Mouse (Mus musculus): ENCODE data around the gene Cpsf4l. TPM values are rescaled to one million over a fixed set of nuclear protein-coding genes. Genes with fewer than 3 reads are reported as not detected.

The Cpsf4l gene
- polyA plus RNA-seq, 1 experiment from 2014 or later: 0.31 TPM

DNA sequence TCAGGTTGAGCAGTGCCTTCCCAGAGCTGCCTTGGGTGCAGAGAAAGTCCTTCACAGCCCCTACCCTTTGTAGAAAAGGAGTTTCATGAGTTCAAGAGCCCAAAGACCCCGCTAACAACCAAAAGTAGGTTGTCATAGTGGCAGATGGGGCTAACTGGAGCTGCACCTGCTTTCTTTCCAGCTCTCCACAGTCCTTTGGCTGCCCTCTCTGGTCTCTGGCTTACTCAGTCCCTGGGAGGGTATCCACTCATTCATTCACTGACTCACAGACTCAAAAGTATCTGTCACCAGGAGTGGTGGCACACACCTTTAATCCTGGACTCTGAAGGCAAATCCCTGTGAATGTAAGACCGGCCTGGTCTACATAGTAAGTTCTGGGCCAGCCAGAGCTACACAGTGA is 6.3 kb upstream of the Cpsf4l start:
- no peak overlapping the region for H3K9ac ChIP-seq
- no peak for ATAC-seq
- H3K9me3 ChIP-seq (replicated peaks): no peaks in the 10 kb centered on the region
- H3K27ac ChIP-seq: no peak overlapping the region
- WGBS: 95% methylated on average over 2 of the region's 2 CpGs
- no peaks in the 10 kb centered on the region for H3K4me1 ChIP-seq
- no peaks in the 10 kb centered on the region for H3K27me3 ChIP-seq
- no peaks in the 10 kb centered on the region for H3K36me3 ChIP-seq (ENCODE audit: poor library complexity, severe bottlenecking)
- H3K4me3 ChIP-seq: no peak overlapping the region
- no peak overlapping the region for H3K4me2 ChIP-seq

DNA sequence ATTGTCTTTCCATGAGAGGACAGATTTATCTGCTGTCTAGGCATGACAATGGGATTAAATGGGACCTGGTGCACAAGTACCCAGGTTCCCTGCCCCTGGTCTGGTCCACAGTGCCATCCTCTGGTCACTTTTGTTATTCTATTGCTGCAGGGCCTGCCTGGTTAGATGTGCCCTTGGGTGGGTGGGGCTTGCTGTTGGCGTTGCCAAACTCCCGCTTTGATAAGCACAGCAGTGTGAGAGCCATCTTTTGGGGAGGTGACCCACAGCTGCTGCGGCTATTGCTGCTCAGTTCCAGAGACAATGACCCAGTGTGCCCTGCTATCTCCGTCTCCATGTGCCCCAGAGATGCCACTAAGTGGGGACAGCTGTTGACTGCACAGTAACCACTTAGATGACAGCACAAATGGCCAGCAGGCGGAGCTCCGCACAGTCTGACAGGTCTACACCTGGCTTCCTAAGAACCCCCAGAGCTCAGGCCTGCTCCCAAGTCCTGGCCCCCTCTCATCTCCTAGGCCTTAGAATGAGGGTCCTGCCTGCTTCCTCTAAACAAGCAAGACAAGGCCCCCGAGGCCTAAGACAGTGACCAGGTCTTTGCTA is 5.4 kb upstream of the Cpsf4l start:
- Histone ChIP-seq H3K27ac (no peak overlapping the region), H3K4me3 (no peak overlapping the region), H3K4me2 (no peak overlapping the region), H3K4me1 (peaks cover 7% of the 10 kb centered on the region), H3K36me3 (ENCODE audit: poor library complexity, severe bottlenecking) (no peaks in the 10 kb centered on the region), H3K9ac (no peak overlapping the region), H3K27me3 (no peaks in the 10 kb centered on the region), H3K9me3 (replicated peaks) (no peaks in the 10 kb centered on the region)
- 0 out of 2 replicates have a peak, but pooled peaks have one; percentile 38 for ATAC-seq
- WGBS: 76% methylated on average over 7 of the region's 7 CpGs

DNA sequence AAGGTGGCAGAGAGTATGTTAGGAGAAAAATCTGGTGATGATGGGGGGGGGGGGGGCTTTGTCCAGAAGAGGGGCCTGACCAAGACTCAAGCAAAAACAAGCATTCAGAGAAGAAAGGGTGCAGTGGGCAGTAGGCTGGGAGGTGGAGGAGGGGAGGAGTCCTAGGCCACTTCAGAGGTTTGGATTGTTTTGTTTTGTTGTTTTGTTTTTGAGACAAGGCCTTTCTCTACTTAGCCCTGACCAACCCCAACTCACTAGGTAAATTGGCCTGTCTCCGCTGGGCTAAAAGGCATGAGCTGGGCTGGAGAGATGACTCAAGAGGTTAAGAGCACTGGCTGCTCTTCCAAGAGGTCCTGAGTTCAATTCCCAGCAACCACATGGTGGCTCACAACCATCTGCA is 1.2 kb upstream of the Cpsf4l start:
- Histone ChIP-seq H3K9ac (no peak overlapping the region), H3K4me2 (no peak overlapping the region)

DNA sequence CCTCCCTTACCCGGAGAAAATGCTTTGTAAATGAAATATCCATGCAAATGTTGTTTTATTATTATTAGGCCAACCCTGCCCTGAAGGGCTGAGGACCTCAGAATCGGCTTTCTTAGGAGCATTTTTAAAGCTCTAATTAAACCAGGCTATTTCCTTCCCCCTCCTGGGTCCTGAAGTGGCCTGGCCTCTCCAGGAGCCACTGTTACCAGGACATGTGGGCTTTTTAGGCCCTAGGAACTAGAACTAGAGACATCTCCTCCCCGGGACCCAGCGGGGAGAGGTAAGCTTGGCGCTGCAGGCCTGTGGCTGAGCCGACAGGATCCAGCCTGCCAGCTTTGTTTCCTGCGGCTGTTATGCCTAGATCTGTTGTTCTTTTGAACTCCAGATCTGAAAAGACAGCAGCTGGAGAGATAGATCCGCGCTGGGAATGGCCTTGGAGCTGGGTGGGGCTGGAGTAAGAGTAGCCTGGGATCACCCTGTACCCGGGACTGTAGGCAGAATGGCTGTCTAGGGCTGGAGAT is 500 bp upstream of the Cpsf4l start:
- WGBS: 2% methylated on average over 10 of the region's 10 CpGs
- H3K4me1 ChIP-seq: peaks cover 21% of the 10 kb centered on the region
- peak overlapping the region; percentile 54 for H3K27ac ChIP-seq
- no peak overlapping the region for H3K4me3 ChIP-seq
- H3K9ac ChIP-seq: peak overlapping the region; percentile 60
- peak; percentile 45 for ATAC-seq
- peak overlapping the region; percentile 29 for H3K4me2 ChIP-seq
- no peaks in the 10 kb centered on the region for H3K9me3 ChIP-seq (replicated peaks)
- peaks cover 15% of the 10 kb centered on the region for H3K36me3 ChIP-seq (ENCODE audit: poor library complexity, severe bottlenecking)
- H3K27me3 ChIP-seq: peaks cover 13% of the 10 kb centered on the region

More for the DNA sequence above, 1.2 kb upstream of the Cpsf4l start:
- Histone ChIP-seq H3K36me3 (ENCODE audit: poor library complexity, severe bottlenecking) (peaks cover 15% of the 10 kb centered on the region), H3K27ac (no peak overlapping the region), H3K4me3 (no peak overlapping the region), H3K9me3 (replicated peaks) (no peaks in the 10 kb centered on the region), H3K27me3 (peaks cover 13% of the 10 kb centered on the region), H3K4me1 (peaks cover 21% of the 10 kb centered on the region)
- WGBS: 38% methylated on average over 1 of the region's 1 CpGs
- no peak for ATAC-seq

DNA sequence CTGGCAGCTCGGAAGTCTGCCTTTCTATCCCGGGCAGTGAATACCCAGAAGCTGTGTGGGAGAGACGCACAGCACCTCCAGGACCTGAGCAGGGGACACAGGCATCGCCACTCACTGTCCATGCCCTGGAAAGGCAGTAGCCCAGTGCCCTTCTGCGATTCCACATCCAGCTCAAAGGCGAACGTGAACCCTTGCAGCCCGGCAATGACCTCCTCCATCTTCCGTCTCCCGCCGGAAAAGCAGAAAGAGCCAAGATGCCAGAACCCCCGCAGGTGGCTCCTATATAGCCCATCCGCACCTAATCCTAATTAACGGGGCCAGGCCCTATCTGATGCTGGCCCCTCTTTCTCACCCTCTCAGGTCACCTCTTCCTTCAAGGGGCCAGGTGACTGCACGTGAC is 545 bp downstream of the Cpsf4l start:
- Histone ChIP-seq H3K9ac (peak overlapping the region; percentile 60), H3K27me3 (peaks cover 13% of the 10 kb centered on the region), H3K4me2 (no peak overlapping the region), H3K36me3 (ENCODE audit: poor library complexity, severe bottlenecking) (peaks cover 15% of the 10 kb centered on the region), H3K4me3 (no peak overlapping the region), H3K4me1 (peaks cover 21% of the 10 kb centered on the region), H3K27ac (no peak overlapping the region), H3K9me3 (replicated peaks) (no peaks in the 10 kb centered on the region)
- 9% methylated on average over 15 of the region's 15 CpGs for WGBS
- no peak for ATAC-seq

DNA sequence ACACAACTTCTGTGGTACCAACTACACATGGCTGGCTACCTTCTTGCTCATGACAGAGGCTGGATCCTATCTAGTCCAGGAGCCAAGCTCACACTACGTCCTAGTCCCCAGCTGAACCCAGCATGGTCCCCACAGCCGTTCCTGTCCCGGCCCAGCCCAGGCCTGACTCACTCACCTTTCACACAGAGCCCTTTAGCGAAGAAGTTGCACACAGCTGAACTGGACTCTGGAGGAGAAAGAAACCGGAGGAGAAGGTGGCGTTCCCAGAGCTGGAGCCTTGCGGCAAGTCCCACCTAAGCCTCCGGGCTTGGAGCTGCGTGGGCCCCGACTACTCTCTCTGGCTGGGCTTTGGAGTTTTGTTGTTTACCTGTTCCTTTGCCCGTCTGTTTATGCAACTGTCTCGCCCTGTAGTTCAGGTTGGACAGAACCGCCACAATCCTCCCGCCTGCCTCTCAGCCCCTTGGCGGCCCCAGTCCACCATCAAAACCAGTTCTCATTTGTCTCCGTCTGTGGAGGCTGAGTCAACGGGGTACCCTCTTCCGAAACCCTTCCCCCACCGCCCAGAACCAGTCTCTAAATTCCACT is 1.1 kb downstream of the Cpsf4l start:
- WGBS: 50% methylated on average over 19 of the region's 19 CpGs
- peaks cover 24% of the 10 kb centered on the region for H3K4me1 ChIP-seq
- H3K36me3 ChIP-seq (ENCODE audit: poor library complexity, severe bottlenecking): peaks cover 15% of the 10 kb centered on the region
- H3K27ac ChIP-seq: no peak overlapping the region
- H3K9me3 ChIP-seq (replicated peaks): no peaks in the 10 kb centered on the region
- H3K27me3 ChIP-seq: peaks cover 13% of the 10 kb centered on the region
- ATAC-seq: no peak
- 0 out of 2 replicates have a peak overlapping the region, but pooled peaks have one; percentile 60 for H3K9ac ChIP-seq
- H3K4me3 ChIP-seq: no peak overlapping the region
- H3K4me2 ChIP-seq: no peak overlapping the region

DNA sequence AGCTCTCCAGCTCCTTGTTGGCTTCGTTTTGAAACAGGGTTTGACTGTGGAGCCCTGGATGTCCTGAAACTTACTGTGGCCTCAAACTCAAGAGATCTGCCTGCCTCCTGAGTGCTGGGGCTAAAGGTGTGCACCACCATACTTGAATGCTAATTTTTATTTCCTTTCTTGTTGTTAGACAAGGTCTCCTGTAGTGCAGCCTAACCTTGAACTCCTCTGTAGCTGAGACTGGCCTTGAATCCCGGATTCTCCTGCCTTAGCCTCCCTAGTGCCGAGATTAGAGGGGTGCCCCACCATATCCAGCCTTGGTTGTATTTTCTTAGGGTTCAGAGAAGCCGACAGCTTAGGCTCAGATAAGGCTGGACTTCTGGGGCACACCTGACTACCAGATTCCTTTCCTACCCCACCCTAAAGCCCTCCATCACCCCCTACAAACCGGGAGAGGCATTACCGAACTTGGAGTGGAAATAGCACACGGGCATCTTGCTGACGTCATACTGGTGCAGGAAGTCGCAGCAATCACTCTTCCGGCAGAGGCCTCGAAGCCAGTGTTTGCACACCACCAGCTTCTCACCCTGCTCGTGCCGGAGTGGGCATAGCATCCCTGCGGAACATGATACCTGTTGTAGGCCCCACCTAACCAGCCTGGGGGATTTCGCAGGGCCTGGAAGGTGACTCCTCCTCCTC is 3.7 kb downstream of the Cpsf4l start:
- ATAC-seq: no peak
- Histone ChIP-seq H3K9me3 (replicated peaks) (no peaks in the 10 kb centered on the region), H3K27me3 (peaks cover 13% of the 10 kb centered on the region), H3K4me2 (no peak overlapping the region), H3K4me1 (peaks cover 24% of the 10 kb centered on the region), H3K27ac (no peak overlapping the region), H3K36me3 (ENCODE audit: poor library complexity, severe bottlenecking) (peaks cover 15% of the 10 kb centered on the region), H3K9ac (no peak overlapping the region), H3K4me3 (no peak overlapping the region)
- 87% methylated on average over 15 of the region's 15 CpGs for WGBS

DNA sequence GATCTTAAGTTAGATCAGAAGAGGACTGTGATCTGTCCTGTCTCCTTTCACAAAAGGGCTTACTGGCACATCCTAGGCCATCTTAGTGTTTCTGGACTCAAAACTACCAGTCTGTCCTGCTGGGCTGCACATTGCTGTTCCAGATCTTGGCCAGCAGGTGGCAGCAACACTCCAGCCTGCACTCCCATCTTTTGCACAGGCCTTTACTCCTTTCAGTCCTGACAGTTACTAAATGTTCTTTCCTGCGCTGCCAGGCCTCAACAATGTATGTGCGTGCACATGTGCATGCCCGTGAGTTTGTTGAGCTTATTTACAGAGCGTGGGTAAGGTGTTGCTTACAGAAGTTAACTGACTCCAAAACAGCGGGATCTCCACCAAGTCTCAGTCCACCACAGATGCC is 6.1 kb downstream of the Cpsf4l start:
- H3K36me3 ChIP-seq (ENCODE audit: poor library complexity, severe bottlenecking): peaks cover 31% of the 10 kb centered on the region
- H3K9ac ChIP-seq: no peak overlapping the region
- WGBS: 38% methylated on average over 5 of the region's 5 CpGs

DNA sequence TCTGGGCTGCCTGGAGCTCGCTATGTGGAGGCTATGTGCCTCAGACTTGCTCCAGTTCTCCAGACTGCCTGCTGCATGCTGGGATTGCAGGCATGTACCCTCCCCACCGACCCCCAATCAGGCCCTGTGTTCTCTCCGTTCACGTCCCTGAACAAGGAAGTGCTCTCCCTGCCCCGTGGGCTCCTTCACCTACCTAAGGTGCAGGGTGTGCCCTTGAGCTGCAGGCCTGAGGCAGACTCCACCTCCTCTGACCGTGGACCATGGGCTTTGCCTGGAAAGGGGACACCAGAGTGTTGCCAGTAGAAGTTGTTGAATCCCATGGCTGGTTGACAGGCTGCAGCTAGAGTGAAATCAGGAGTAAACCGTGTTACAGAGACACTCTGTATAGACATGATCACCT is 10.2 kb downstream of the Cpsf4l start:
- H3K27ac ChIP-seq: no peak overlapping the region
- no peak for ATAC-seq
- H3K27me3 ChIP-seq: no peaks in the 10 kb centered on the region
- no peak overlapping the region for H3K4me3 ChIP-seq
- WGBS: 93% methylated on average over 7 of the region's 7 CpGs
- peaks cover 3% of the 10 kb centered on the region; the same call in 1 of the 2 replicates for H3K4me1 ChIP-seq
- H3K9me3 ChIP-seq (replicated peaks): no peaks in the 10 kb centered on the region
- peaks cover 54% of the 10 kb centered on the region for H3K36me3 ChIP-seq (ENCODE audit: poor library complexity, severe bottlenecking)
- no peak overlapping the region for H3K9ac ChIP-seq
- H3K4me2 ChIP-seq: no peak overlapping the region

More for the DNA sequence above, 6.1 kb downstream of the Cpsf4l start:
- Histone ChIP-seq H3K27me3 (peaks cover 5% of the 10 kb centered on the region; the same call in 1 of the 2 replicates), H3K4me3 (no peak overlapping the region), H3K27ac (no peak overlapping the region), H3K4me2 (no peak overlapping the region), H3K4me1 (peaks cover 3% of the 10 kb centered on the region; the same call in 1 of the 2 replicates), H3K9me3 (replicated peaks) (no peaks in the 10 kb centered on the region)
- peak; percentile 69 for ATAC-seq

DNA sequence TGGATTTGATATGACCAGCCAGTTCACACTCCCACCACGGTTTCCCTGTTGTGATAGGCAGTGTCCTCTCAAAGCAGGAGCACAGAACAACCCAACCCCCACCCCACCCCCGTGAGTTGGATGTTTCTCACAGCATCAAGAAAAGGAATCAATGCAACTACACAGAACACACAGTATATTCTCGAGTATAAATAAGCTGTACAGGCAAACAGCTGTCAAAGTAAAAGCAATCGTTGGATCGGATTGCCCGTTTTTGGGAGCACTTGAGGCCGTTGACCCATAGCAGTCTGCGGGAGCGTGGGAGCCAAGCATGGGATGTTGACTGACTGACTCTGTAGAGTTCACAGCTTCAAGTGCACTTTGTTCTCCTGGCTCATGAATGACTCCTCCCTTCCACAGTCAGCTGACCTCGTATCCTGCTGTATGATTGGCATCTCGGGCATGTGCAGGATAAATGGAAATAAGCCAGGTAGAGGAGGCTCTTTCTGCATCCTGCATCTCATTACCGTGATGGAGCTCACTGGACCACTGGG is 11.7 kb downstream of the Cpsf4l start:
- Histone ChIP-seq H3K9me3 (replicated peaks) (no peaks in the 10 kb centered on the region), H3K9ac (no peak overlapping the region), H3K27me3 (no peaks in the 10 kb centered on the region), H3K4me2 (no peak overlapping the region), H3K36me3 (ENCODE audit: poor library complexity, severe bottlenecking) (peaks cover 70% of the 10 kb centered on the region), H3K27ac (no peak overlapping the region), H3K4me1 (no peaks in the 10 kb centered on the region), H3K4me3 (no peak overlapping the region)
- no peak for ATAC-seq
- 78% methylated on average over 12 of the region's 12 CpGs for WGBS

DNA sequence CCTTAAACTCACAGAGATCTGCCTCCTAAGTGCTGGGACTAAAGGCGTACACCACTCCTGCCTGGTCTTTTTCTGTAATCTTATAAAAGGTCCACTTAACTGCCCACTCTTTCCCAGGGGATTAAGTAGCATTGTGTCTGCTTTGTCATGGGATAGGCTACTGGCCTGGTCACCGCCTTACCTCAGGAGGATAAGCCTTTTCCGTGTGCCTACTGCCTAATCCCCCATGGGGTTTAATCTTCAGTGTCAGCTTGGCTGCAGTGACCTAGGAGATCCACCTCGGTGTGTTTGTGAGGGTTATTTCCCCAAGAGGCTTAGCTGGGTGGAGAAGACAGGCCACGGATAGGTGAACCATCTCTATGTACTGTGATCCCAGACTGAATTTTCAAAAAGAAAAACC is 12.2 kb downstream of the Cpsf4l start:
- no peaks in the 10 kb centered on the region for H3K4me1 ChIP-seq
- H3K27ac ChIP-seq: no peak overlapping the region
- H3K4me3 ChIP-seq: no peak overlapping the region
- H3K4me2 ChIP-seq: no peak overlapping the region
- ATAC-seq: no peak
- no peaks in the 10 kb centered on the region for H3K9me3 ChIP-seq (replicated peaks)
- no peaks in the 10 kb centered on the region for H3K27me3 ChIP-seq
- H3K9ac ChIP-seq: no peak overlapping the region
- WGBS: 32% methylated on average over 5 of the region's 5 CpGs
- H3K36me3 ChIP-seq (ENCODE audit: poor library complexity, severe bottlenecking): peaks cover 75% of the 10 kb centered on the region

DNA sequence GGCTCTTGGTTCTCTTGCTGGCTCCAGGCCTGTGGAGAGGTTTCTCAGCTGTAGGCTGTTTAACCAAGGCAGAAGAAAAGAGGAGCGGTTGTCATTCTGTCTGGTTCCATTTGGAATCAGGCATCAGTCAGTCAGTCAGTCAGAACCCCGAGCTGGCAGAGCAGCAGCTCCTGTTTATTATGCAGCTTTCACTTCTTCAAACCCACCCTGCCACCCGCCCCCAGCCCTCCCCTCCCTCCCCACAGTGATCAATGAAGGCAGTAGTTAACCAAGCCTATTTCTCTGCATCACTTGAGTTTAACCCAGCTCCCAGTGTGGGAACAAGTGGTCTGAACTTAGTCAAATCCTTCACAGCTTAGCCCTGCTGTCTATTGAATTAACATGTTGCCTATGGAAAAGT is 18.0 kb downstream of the Cpsf4l start:
- Histone ChIP-seq H3K4me3 (no peak overlapping the region), H3K4me2 (no peak overlapping the region), H3K36me3 (ENCODE audit: poor library complexity, severe bottlenecking) (peaks cover 92% of the 10 kb centered on the region), H3K27ac (no peak overlapping the region), H3K27me3 (no peaks in the 10 kb centered on the region), H3K9me3 (replicated peaks) (no peaks in the 10 kb centered on the region), H3K9ac (no peak overlapping the region), H3K4me1 (peaks cover 4% of the 10 kb centered on the region)
- WGBS: 71% methylated on average over 3 of the region's 3 CpGs
- ATAC-seq: no peak
